Mouse (Mus musculus) heart, adult 2 months (tissue): ENCODE data around the gene Pik3cb.

ENCODE experiments used
- CTCF ChIP-seq: fragments of 200-600 bp; IDR thresholded peaks from 2 replicates; pipeline ENCODE4 v1.8.1; 2022; ENCODE audit warnings: antibody characterized with exemption, mild to moderate bottlenecking, moderate library complexity
- POLR2A ChIP-seq: fragments of 200-500 bp; IDR thresholded peaks from 2 replicates; pipeline ENCODE4 v1.6.1; 2011; ENCODE audit warnings: mild to moderate bottlenecking, low read depth, low read length, control low read depth; ENCODE audit not compliant: insufficient read depth

- TF ChIP-seq CTCF, result no peak
- TF ChIP-seq POLR2A, result no peak
Measured at GRCm38 (mm10) chr9:99081718-99082117, 58.7 kb downstream of the Pik3cb start.
